Mouse (Mus musculus) hindbrain, embryonic 12.5 days (tissue): ENCODE results near the gene Add3. TPM values are rescaled to one million over a fixed set of nuclear protein-coding genes. Genes with fewer than 3 reads are reported as not detected.

Experiments
- ATAC-seq: fragments of 200-750 bp; cut with Nextera tagmentation; 2 replicates; pipeline ENCODE4 v1.8.0; 2017; ENCODE audit warnings: moderate TSS enrichment; ENCODE audit not compliant: low FRiP score
- H3K27ac ChIP-seq: fragments of 300-500 bp; sonication (generic); 2 replicates; pipeline ENCODE4 v1.5.1; 2016; ENCODE audit warnings: mild to moderate bottlenecking
- H3K27me3 ChIP-seq: fragments of 300-500 bp; sonication (generic); 2 replicates; pipeline ENCODE4 v1.6.1; 2016; ENCODE audit warnings: mild to moderate bottlenecking
- H3K36me3 ChIP-seq: fragments of 300-500 bp; sonication (generic); 2 replicates; pipeline ENCODE4 v1.6.1; 2016; ENCODE audit warnings: mild to moderate bottlenecking
- H3K4me1 ChIP-seq: fragments of 300-500 bp; sonication (generic); 2 replicates; pipeline ENCODE4 v1.6.1; 2016
- H3K4me2 ChIP-seq: fragments of 300-500 bp; sonication (generic); replicated peaks from 2 replicates; pipeline ENCODE4 v1.6.1; 2016; ENCODE audit warnings: mild to moderate bottlenecking
- H3K4me3 ChIP-seq: fragments of 300-500 bp; sonication (generic); 2 replicates; pipeline ENCODE4 v1.5.1; 2016; ENCODE audit warnings: mild to moderate bottlenecking
- H3K9ac ChIP-seq: fragments of 300-500 bp; sonication (generic); 2 replicates; pipeline ENCODE4 v1.6.1; 2016; ENCODE audit warnings: mild to moderate bottlenecking, moderate library complexity
- H3K9me3 ChIP-seq: fragments of 300-500 bp; sonication (generic); replicated peaks from 2 replicates; pipeline ENCODE4 v1.6.1; 2016; ENCODE audit warnings: mild to moderate bottlenecking
- WGBS: fragments of 180-500 bp; shearing (Covaris S2); methylation state at CpG from one replicate; pipeline ENCODE4 v1.1.7; 2016; 5-methylcytosine and 5-hydroxymethylcytosine counted together
- polyA plus RNA-seq: library from polyadenylated mRNA; unstranded; fragments of >200 nt; fragmentation: Nextera tagmentation; extraction: Ambion mirVana; gene quantifications from 2 replicates; pipeline ENCODE4 v1.2.1, GENCODE M21; 2016

Add3 gene
- polyA plus RNA-seq: 55.5 and 56.0 TPM in 2 replicates

GRCm38 (mm10) chr19:53140044-53140803, at the start of gene Add3:
Add3 (plus strand) TSS chr19:53140443.
- H3K4me2 ChIP-seq: peak within 1 kb of the TSS; percentile 86
- H3K4me3 ChIP-seq: peak within 1 kb of the TSS; percentile 88
- H3K9me3 ChIP-seq: no peaks in the 10 kb centered on the region
- H3K9ac ChIP-seq: peak within 1 kb of the TSS; percentile 55
- ATAC-seq: no peak
- no peaks in the 10 kb centered on the region for H3K36me3 ChIP-seq
- no peak within 1 kb of the TSS; the same call in 1 of the 2 replicates for H3K27ac ChIP-seq
- peaks cover 26% of the 10 kb centered on the region for H3K4me1 ChIP-seq
- peaks cover 11% of the 10 kb centered on the region for H3K27me3 ChIP-seq
- WGBS: 7% methylated on average over 24 of the region's 24 CpGs

- Histone ChIP-seq H3K9ac (no peak overlapping the region), H3K36me3 (no peaks in the 10 kb centered on the region), H3K9me3 (no peaks in the 10 kb centered on the region), H3K27me3 (no peaks in the 10 kb centered on the region), H3K4me2 (no peak overlapping the region), H3K4me1 (peaks cover 15% of the 10 kb centered on the region), H3K4me3 (no peak overlapping the region), H3K27ac (no peak overlapping the region)
- WGBS: 91% methylated on average over 5 of the region's 5 CpGs
- ATAC-seq: no peak
Observed at GRCm38 (mm10) chr19:53090677-53091076, 49.6 kb upstream of the Add3 start.

DNA sequence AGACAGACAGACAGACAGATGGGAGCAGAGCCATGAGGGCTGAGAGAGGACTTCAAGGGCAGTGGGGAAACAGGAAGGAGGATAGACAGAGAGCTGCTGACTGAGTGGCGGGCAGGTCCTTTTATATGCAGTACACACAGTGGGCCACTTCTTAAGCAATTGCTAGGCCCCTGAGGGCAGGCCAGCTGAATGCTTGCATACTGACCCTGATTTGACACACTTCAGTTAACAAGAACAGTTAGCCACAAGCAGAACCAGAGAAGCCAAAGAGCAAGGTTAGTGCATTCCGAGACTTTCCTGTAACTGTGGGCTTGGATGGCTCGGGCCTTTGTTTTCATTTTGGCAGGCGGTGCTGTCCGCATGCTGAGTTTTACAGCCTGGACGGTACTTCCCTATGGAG, 48.0 kb upstream of the Add3 start:
- no peak overlapping the region for H3K4me2 ChIP-seq
- no peak for ATAC-seq
- 60% methylated on average over 6 of the region's 6 CpGs for WGBS
- no peaks in the 10 kb centered on the region for H3K36me3 ChIP-seq
- peaks cover 8% of the 10 kb centered on the region for H3K4me1 ChIP-seq
- no peak overlapping the region for H3K27ac ChIP-seq
- H3K4me3 ChIP-seq: no peak overlapping the region
- no peak overlapping the region for H3K9ac ChIP-seq
- no peaks in the 10 kb centered on the region for H3K9me3 ChIP-seq
- no peaks in the 10 kb centered on the region for H3K27me3 ChIP-seq

DNA sequence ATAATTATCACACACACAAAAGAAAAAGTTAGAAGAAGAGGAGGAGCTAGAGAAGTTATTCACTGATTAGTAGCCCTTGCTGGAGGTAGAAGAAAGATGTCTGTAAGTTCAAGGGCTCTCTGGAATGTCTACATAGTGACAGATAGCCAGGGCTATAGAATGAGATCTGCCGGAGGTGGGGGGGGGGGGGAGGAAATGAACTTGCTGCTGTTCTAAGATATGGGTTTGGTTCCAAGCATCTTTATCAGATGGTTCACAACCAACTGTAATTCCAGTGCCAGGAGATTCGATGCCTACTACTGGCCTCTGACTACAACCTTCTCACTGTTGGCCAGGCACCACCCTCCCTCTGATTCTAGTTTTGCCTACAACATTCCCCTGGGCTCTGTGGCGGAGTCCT, 46.9 kb upstream of the Add3 start:
- no peaks in the 10 kb centered on the region for H3K4me1 ChIP-seq
- no peak overlapping the region for H3K9ac ChIP-seq
- 90% methylated on average over 3 of the region's 3 CpGs for WGBS
- no peak overlapping the region for H3K27ac ChIP-seq
- ATAC-seq: no peak
- no peaks in the 10 kb centered on the region for H3K9me3 ChIP-seq
- no peak overlapping the region for H3K4me3 ChIP-seq
- H3K4me2 ChIP-seq: no peak overlapping the region
- no peaks in the 10 kb centered on the region for H3K27me3 ChIP-seq
- H3K36me3 ChIP-seq: no peaks in the 10 kb centered on the region

- Histone ChIP-seq H3K4me2 (no peak overlapping the region), H3K9me3 (no peaks in the 10 kb centered on the region), H3K27me3 (no peaks in the 10 kb centered on the region), H3K27ac (no peak overlapping the region), H3K4me3 (no peak overlapping the region), H3K4me1 (no peaks in the 10 kb centered on the region), H3K36me3 (no peaks in the 10 kb centered on the region), H3K9ac (no peak overlapping the region)
- 93% methylated on average over 4 of the region's 4 CpGs for WGBS
- no peak for ATAC-seq
Observed at GRCm38 (mm10) chr19:53094684-53095083, 45.6 kb upstream of the Add3 start.

- Histone ChIP-seq H3K36me3 (no peaks in the 10 kb centered on the region), H3K4me1 (peaks cover 5% of the 10 kb centered on the region; the same call in 1 of the 2 replicates), H3K9me3 (no peaks in the 10 kb centered on the region), H3K4me2 (no peak overlapping the region), H3K27ac (no peak overlapping the region), H3K4me3 (no peak overlapping the region), H3K27me3 (no peaks in the 10 kb centered on the region), H3K9ac (no peak overlapping the region)
- ATAC-seq: no peak
- 74% methylated on average over 12 of the region's 12 CpGs for WGBS
Observed at GRCm38 (mm10) chr19:53101374-53102300, 38.6 kb upstream of the Add3 start.

DNA sequence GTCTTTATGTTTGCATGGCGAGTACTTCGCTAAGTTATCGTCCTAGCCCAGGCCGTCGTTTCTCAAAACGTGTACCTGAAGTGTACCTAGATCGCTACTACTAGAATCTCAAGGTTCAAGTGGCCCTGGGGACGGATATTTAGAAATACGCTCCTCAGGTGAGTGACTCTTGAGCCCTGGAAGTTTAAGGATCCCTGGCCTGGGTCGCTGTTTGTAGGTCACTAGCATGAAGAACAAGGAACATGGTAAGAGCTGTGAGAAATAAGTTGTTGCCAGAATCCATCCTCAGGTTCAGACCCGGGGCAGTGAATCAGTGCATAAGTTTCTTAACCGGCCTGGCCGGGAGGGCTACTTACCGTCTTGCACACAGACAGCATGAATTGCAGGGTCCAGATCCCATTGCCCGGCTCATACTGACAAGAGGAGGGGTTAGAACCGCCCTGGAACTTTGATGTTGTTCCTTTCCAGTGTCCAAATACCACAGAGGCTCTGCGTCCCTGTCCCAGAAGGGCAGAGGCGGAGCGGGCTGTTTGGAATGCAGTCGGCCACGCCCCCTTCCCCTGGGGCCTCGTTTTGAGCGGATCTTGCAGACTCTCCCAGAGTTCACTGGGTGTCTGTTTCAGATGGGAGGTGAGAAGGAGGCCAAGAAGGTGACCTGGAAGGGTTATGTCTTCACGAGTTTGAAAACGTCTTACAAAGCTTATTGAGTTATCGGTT, 34.7 kb upstream of the Add3 start:
- Histone ChIP-seq H3K4me1 (peaks cover 5% of the 10 kb centered on the region; the same call in 1 of the 2 replicates), H3K27me3 (no peaks in the 10 kb centered on the region), H3K4me3 (no peak overlapping the region), H3K4me2 (peak overlapping the region; percentile 14; the same call in 1 of the 2 replicates), H3K27ac (no peak overlapping the region), H3K9me3 (no peaks in the 10 kb centered on the region), H3K36me3 (no peaks in the 10 kb centered on the region), H3K9ac (no peak overlapping the region)
- WGBS: 51% methylated on average over 26 of the region's 26 CpGs
- ATAC-seq: no peak

DNA sequence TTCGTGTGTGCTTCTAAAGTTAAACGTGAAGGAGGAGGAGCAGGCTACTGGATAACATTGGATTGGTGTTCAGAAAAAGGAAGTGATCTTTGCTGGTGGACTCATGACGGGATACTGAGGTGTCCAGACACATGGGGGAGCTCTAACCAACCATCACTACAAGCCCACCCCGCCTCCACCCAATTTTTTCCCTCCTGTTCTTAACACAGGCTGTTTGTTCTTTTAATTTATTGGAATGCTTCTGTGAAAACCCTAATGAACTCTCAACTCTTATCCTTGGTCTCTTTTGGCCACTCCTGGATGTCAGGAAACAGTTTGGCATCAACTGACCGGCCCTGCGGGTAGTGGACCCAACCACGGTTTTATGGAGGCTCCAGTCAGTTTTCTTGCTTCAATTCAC, 33.3 kb upstream of the Add3 start:
- 81% methylated on average over 7 of the region's 7 CpGs for WGBS
- Histone ChIP-seq H3K36me3 (no peaks in the 10 kb centered on the region), H3K4me3 (no peak overlapping the region), H3K9me3 (no peaks in the 10 kb centered on the region), H3K4me2 (no peak overlapping the region), H3K27ac (no peak overlapping the region), H3K4me1 (peaks cover 5% of the 10 kb centered on the region; the same call in 1 of the 2 replicates), H3K27me3 (no peaks in the 10 kb centered on the region), H3K9ac (no peak overlapping the region)
- ATAC-seq: no peak

GRCm38 (mm10) chr19:53107361-53108247, 32.6 kb upstream of the Add3 start:
- no peaks in the 10 kb centered on the region for H3K9me3 ChIP-seq
- H3K27ac ChIP-seq: no peak overlapping the region
- H3K4me3 ChIP-seq: no peak overlapping the region
- no peak for ATAC-seq
- H3K4me2 ChIP-seq: no peak overlapping the region
- WGBS: 87% methylated on average over 18 of the region's 18 CpGs
- no peaks in the 10 kb centered on the region for H3K36me3 ChIP-seq
- no peaks in the 10 kb centered on the region for H3K27me3 ChIP-seq
- H3K4me1 ChIP-seq: peaks cover 5% of the 10 kb centered on the region; the same call in 1 of the 2 replicates
- no peak overlapping the region for H3K9ac ChIP-seq

DNA sequence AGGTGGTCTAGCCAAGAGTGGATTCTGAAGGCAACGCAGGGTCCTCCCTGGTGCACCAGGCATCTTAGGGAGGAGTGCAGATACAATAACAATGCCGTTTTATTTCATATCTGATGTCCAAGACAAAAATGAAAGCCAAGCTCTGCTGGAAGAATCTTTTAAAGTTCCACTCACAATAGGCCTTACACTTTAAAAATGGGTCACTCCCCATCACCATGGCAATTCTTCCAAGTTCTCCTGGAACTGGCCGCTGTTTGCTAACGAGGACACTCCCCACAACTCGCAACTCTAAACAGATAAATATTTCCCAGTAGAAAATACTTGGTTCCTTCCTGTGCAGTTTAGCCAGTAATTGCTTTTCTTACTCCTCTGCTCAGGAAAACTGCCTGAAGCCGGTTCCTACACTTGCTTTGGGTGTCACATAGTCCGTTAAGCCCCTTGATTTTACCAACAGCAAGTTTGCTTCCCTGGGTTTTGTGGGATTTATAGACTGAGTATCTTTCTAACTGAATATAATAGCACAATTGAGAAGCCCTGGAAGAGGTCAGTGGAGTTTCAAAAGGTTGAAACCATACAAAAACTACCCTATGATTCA, 28.1 kb upstream of the Add3 start:
- Histone ChIP-seq H3K4me3 (no peak overlapping the region), H3K27me3 (no peaks in the 10 kb centered on the region), H3K36me3 (no peaks in the 10 kb centered on the region), H3K27ac (no peak overlapping the region), H3K9ac (no peak overlapping the region), H3K4me1 (no peaks in the 10 kb centered on the region), H3K4me2 (no peak overlapping the region), H3K9me3 (no peaks in the 10 kb centered on the region)
- ATAC-seq: no peak
- 69% methylated on average over 7 of the region's 7 CpGs for WGBS

DNA sequence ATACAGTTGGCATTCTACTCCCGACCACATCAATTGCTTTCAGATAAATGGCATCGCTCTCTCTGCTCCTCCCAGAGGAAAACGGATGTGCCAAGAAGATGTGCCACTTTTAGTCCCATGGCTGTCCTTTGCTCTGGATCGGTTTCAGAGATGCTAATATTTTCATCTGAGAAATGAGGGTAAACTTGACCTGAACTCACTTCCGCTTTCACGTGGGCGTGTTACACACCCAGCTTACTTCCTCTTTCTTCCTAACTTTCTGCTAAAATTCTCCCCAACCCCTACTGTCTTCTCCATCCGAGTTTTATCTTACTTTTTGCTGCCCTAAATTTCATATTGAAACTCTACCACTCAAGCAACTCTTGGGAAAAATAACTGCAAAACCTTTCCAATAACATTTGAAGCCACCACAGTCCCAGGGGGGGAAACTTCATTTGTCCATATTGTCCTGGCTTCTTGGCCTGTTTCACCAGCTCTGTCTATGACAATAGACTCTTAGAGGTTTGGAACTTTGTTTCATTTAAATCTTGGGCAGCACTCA, 20.9 kb upstream of the Add3 start:
- Histone ChIP-seq H3K4me1 (no peaks in the 10 kb centered on the region), H3K27ac (no peak overlapping the region), H3K9me3 (no peaks in the 10 kb centered on the region), H3K4me2 (no peak overlapping the region), H3K4me3 (no peak overlapping the region), H3K36me3 (no peaks in the 10 kb centered on the region), H3K9ac (no peak overlapping the region), H3K27me3 (no peaks in the 10 kb centered on the region)
- ATAC-seq: no peak
- WGBS: 87% methylated on average over 8 of the region's 8 CpGs
